Mouse (Mus musculus) bone marrow macrophage, adult 2 months (primary cell): ENCODE data around the gene Rbbp7.

Experiments used
- CTCF ChIP-seq: IDR thresholded peaks from 2 replicates; pipeline ENCODE4 v1.5.1; 2012; ENCODE audit warnings: low read depth, mild to moderate bottlenecking, low read length, moderate library complexity
- POLR2A ChIP-seq: IDR thresholded peaks from 2 replicates; pipeline ENCODE4 v1.6.1; 2012; ENCODE audit warnings: mild to moderate bottlenecking, low read depth, low read length, borderline replicate concordance

GRCm38 (mm10) chrX:162727367-162727777, 32.8 kb upstream of the Rbbp7 start:
- TF ChIP-seq POLR2A = no peak
- no peak for TF ChIP-seq CTCF
